Mouse (Mus musculus) lung, postnatal 0 days (tissue): ENCODE results near the gene Nkx2-4. TPM values are rescaled to one million over a fixed set of nuclear protein-coding genes. Genes with fewer than 3 reads are reported as not detected.

Source experiments
- ATAC-seq: fragments of 200-750 bp; cut with Nextera tagmentation; 2 replicates; pipeline ENCODE4 v1.8.0; 2017; ENCODE audit warnings: moderate library complexity
- DNase-seq: peaks from one replicate; pipeline ENCODE4 v3.0.0-alpha.2; 2016; ENCODE audit warnings: low spot score
- H3K27ac ChIP-seq: fragments of 300-500 bp; sonication (generic); 2 replicates; pipeline ENCODE4 v1.5.1; 2014; ENCODE audit warnings: antibody characterized with exemption, mild to moderate bottlenecking, low read length, mixed read lengths
- H3K27me3 ChIP-seq: fragments of 300-500 bp; sonication (generic); replicated peaks from 2 replicates; pipeline ENCODE4 v1.6.1; 2014; ENCODE audit warnings: low read length, mixed read lengths; ENCODE audit not compliant: insufficient read depth
- H3K36me3 ChIP-seq: fragments of 300-500 bp; sonication (generic); 2 replicates; pipeline ENCODE4 v1.6.1; 2014; ENCODE audit warnings: low read length, mixed read lengths; ENCODE audit not compliant: insufficient read depth
- H3K4me1 ChIP-seq: fragments of 300-500 bp; sonication (generic); 2 replicates; pipeline ENCODE4 v1.6.1; 2014; ENCODE audit warnings: antibody characterized with exemption, low read depth, low read length, mixed read lengths; ENCODE audit not compliant: insufficient read depth
- H3K4me2 ChIP-seq: fragments of 300-500 bp; sonication (generic); replicated peaks from 2 replicates; pipeline ENCODE4 v1.6.1; 2014; ENCODE audit warnings: low read depth, mild to moderate bottlenecking, low read length, moderate library complexity, mixed read lengths
- H3K4me3 ChIP-seq: fragments of 300-500 bp; sonication (generic); 2 replicates; pipeline ENCODE4 v1.5.1; 2014; ENCODE audit warnings: low read depth, low read length
- H3K9ac ChIP-seq: fragments of 300-500 bp; sonication (generic); replicated peaks from 2 replicates; pipeline ENCODE4 v1.6.1; 2014; ENCODE audit warnings: low read depth, mild to moderate bottlenecking
- H3K9me3 ChIP-seq: fragments of 300-500 bp; sonication (generic); 2 replicates; pipeline ENCODE4 v1.6.1; 2016; ENCODE audit warnings: low read length, mixed read lengths
- CTCF ChIP-seq: IDR thresholded peaks from 2 replicates; pipeline ENCODE4 v1.5.1; 2016; ENCODE audit warnings: antibody characterized with exemption, mild to moderate bottlenecking
- EP300 ChIP-seq: IDR thresholded peaks from 2 replicates; pipeline ENCODE4 v1.6.1; 2016; ENCODE audit warnings: antibody characterized with exemption, mild to moderate bottlenecking, control low read depth
- WGBS: fragments of 180-500 bp; shearing (Covaris S2); extraction: QIAGEN DNeasy Blood & Tissue Kit; methylation state at CpG from one replicate; pipeline ENCODE4 v1.1.7; 2014; 5-methylcytosine and 5-hydroxymethylcytosine counted together
- polyA plus RNA-seq: library from polyadenylated mRNA; unstranded; fragments of >200 nt; fragmentation: Nextera tagmentation; extraction: Ambion mirVana; gene quantifications from 2 replicates; pipeline ENCODE4 v1.2.1, GENCODE M21; 2015

Nkx2-4 gene
- polyA plus RNA-seq, 1 experiment from 2014 or later, result not detected

GRCm38 (mm10) chr2:147067480-147068246 is 17.6 kb downstream of the Nkx2-4 start:
- H3K36me3 ChIP-seq, result 0 out of 2 replicates have a peak, but pooled peaks cover 18% of the 10 kb centered on the region
- no peak overlapping the region for H3K27ac ChIP-seq
- WGBS, result 88% methylated on average over 1 of the region's 1 CpGs
- no peak for DNase-seq
- no peaks in the 10 kb centered on the region for H3K27me3 ChIP-seq
- TF ChIP-seq EP300, result no peak
- TF ChIP-seq CTCF, result no peak
- H3K9ac ChIP-seq, result no peak overlapping the region
- no peaks in the 10 kb centered on the region for H3K4me1 ChIP-seq
- H3K9me3 ChIP-seq, result no peaks in the 10 kb centered on the region
- no peak overlapping the region for H3K4me2 ChIP-seq
- H3K4me3 ChIP-seq, result no peak overlapping the region
- ATAC-seq, result no peak

GRCm38 (mm10) chr2:147053229-147053892 is 31.9 kb downstream of the Nkx2-4 start:
- Histone ChIP-seq H3K27me3 (no peaks in the 10 kb centered on the region), H3K4me3 (no peak overlapping the region), H3K4me1 (no peaks in the 10 kb centered on the region), H3K36me3 (peaks cover 23% of the 10 kb centered on the region; the same call in 1 of the 2 replicates), H3K4me2 (no peak overlapping the region), H3K9me3 (no peaks in the 10 kb centered on the region), H3K27ac (no peak overlapping the region), H3K9ac (no peak overlapping the region)
- TF ChIP-seq CTCF, result no peak
- TF ChIP-seq EP300, result no peak
- DNase-seq, result no peak
- WGBS, result 73% methylated on average over 2 of the region's 2 CpGs
- no peak; the same call in 1 of the 2 replicates for ATAC-seq

DNA sequence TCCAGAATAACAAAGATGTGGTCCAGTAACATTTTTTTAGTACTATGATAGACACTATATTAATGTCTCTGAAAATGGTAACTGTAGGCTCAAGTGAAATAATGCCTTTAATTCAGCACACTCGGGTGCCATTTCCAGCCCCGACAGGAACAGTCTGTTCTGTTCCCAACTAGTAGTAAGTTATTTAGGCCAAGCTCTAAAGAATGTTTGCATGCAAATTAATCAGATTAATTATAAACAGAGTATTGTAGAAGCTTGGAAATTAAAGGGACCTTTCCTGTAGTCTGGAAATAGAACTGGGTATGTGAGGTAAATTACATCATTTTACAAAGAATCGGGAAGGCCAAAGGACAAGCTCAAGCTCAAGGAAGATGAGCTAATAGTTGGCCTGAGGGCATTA is 38.2 kb downstream of the Nkx2-4 start:
- TF ChIP-seq CTCF, result no peak
- no peak for TF ChIP-seq EP300
- no peaks in the 10 kb centered on the region for H3K4me1 ChIP-seq
- DNase-seq (no peak), ATAC-seq (no peak)
- 78% methylated on average over 3 of the region's 3 CpGs for WGBS
- peaks cover 28% of the 10 kb centered on the region for H3K36me3 ChIP-seq
- no peaks in the 10 kb centered on the region for H3K27me3 ChIP-seq
- H3K9ac ChIP-seq, result no peak overlapping the region
- H3K9me3 ChIP-seq, result no peaks in the 10 kb centered on the region
- H3K27ac ChIP-seq, result no peak overlapping the region
- H3K4me2 ChIP-seq, result no peak overlapping the region
- H3K4me3 ChIP-seq, result no peak overlapping the region

DNA sequence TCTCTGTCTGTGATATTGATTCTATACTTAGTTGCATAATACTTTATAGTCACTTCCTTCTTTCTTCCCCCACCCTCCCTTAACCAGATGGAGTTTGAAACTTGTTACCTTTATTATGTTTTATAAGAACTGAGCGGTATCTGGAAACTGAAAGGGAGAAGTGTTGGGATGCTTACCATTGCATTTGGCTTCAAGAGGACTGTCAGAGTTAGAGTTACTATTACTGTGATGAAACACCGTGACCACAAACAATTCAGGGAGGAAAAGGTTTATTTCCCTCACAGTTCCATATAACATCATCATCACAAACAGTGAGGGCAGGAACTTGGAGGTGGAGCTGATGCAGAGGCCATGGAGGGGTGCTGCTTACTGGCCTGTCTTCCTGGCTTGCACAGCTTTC is 49.4 kb downstream of the Nkx2-4 start:
- Histone ChIP-seq H3K27me3 (no peaks in the 10 kb centered on the region), H3K9me3 (no peaks in the 10 kb centered on the region), H3K36me3 (no peaks in the 10 kb centered on the region; the same call in 1 of the 2 replicates), H3K4me3 (no peak overlapping the region), H3K27ac (no peak overlapping the region), H3K9ac (no peak overlapping the region), H3K4me2 (no peak overlapping the region), H3K4me1 (no peaks in the 10 kb centered on the region)
- DNase-seq (no peak), ATAC-seq (no peak)
- no peak for TF ChIP-seq EP300
- TF ChIP-seq CTCF, result no peak
- WGBS, result 83% methylated on average over 2 of the region's 2 CpGs

Other genes with a start within 250 kb of the Nkx2-4 start
- gene Kiz, start 229.6 kb downstream of the Nkx2-4 start, polyA plus RNA-seq, result 26.6 and 30.7 TPM in 2 replicates
- 60.8 and 62.3 TPM in 2 replicates for gene Xrn2, start 72.4 kb downstream of the Nkx2-4 start, polyA plus RNA-seq
- not detected in 2 replicates for gene Nkx2-2, start 108.8 kb upstream of the Nkx2-4 start, polyA plus RNA-seq